Mouse (Mus musculus) forebrain, embryonic 13.5 days (tissue): ENCODE measurements around the gene Tcp1. TPM values are rescaled to one million over a fixed set of nuclear protein-coding genes. Genes with fewer than 3 reads are reported as not detected.
"Not testable (repeated sequence)": the region's sequence is repeated elsewhere in the genome, so short reads cannot be mapped to it uniquely, and the experiment has no call there.

Experiments
- ATAC-seq: fragments of 200-750 bp; cut with Nextera tagmentation; 2 replicates; pipeline ENCODE4 v1.8.0; 2017
- H3K27ac ChIP-seq: fragments of 300-500 bp; sonication (generic); 2 replicates; pipeline ENCODE4 v1.5.1; 2015; ENCODE audit warnings: inconsistent platforms, mild to moderate bottlenecking, moderate library complexity
- H3K27me3 ChIP-seq: fragments of 300-500 bp; sonication (generic); 2 replicates; pipeline ENCODE4 v1.6.1; 2015; ENCODE audit warnings: mild to moderate bottlenecking, inconsistent platforms
- H3K36me3 ChIP-seq: fragments of 300-500 bp; sonication (generic); 2 replicates; pipeline ENCODE4 v1.6.1; 2015; ENCODE audit warnings: mild to moderate bottlenecking, inconsistent platforms; ENCODE audit not compliant: poor library complexity, severe bottlenecking
- H3K4me1 ChIP-seq: fragments of 300-500 bp; sonication (generic); 2 replicates; pipeline ENCODE4 v1.6.1; 2015; ENCODE audit warnings: inconsistent platforms
- H3K4me2 ChIP-seq: fragments of 300-500 bp; sonication (generic); 2 replicates; pipeline ENCODE4 v1.6.1; 2015; ENCODE audit warnings: inconsistent platforms, mild to moderate bottlenecking, moderate library complexity
- H3K4me3 ChIP-seq: fragments of 300-500 bp; sonication (generic); 2 replicates; pipeline ENCODE4 v1.5.1; 2015; ENCODE audit warnings: mild to moderate bottlenecking, inconsistent platforms
- H3K9ac ChIP-seq: fragments of 300-500 bp; sonication (generic); 2 replicates; pipeline ENCODE4 v1.6.1; 2015; ENCODE audit warnings: mild to moderate bottlenecking, inconsistent platforms
- H3K9me3 ChIP-seq: fragments of 300-500 bp; sonication (generic); replicated peaks from 2 replicates; pipeline ENCODE4 v1.6.1; 2016; ENCODE audit warnings: inconsistent platforms
- WGBS: fragments of 180-500 bp; shearing (Covaris S2); methylation state at CpG from one replicate; pipeline ENCODE4 v1.1.7; 2015; 5-methylcytosine and 5-hydroxymethylcytosine counted together
- polyA plus RNA-seq: library from polyadenylated mRNA; unstranded; fragments of >200 nt; fragmentation: Nextera tagmentation; extraction: Ambion mirVana; gene quantifications from 2 replicates; pipeline ENCODE4 v1.2.1, GENCODE M21; 2015

Tcp1 gene
- polyA plus RNA-seq, 1 experiment from 2014 or later: 497 TPM

DNA sequence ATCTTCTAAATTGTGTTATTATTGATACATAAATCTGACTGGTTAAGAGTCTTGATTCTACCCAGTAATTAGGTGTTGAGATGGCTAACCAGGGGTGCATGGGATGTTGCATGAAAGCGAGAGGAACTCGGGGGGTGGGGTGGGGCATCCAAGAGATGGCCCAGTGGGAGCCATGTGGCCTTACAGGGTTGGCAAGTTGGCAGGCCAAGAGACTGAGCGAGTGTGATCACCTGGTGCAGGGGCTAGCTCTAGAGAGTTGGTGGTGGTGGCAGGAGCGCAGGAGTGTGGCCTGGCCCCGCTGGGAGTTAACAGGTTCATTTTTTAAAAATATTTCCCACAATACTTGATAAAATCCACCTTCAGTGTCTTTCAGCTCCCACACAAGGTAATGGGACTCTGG is 17.8 kb upstream of the Tcp1 start:
- no peak overlapping the region for H3K4me2 ChIP-seq
- H3K36me3 ChIP-seq: peaks cover 26% of the 10 kb centered on the region
- peak overlapping the region; percentile 16; the same call in 1 of the 2 replicates for H3K27ac ChIP-seq
- no peak overlapping the region for H3K4me3 ChIP-seq
- no peaks in the 10 kb centered on the region for H3K4me1 ChIP-seq
- H3K9me3 ChIP-seq: no peaks in the 10 kb centered on the region
- 83% methylated on average over 5 of the region's 5 CpGs for WGBS
- H3K27me3 ChIP-seq: no peaks in the 10 kb centered on the region
- ATAC-seq: peak; percentile 68; the same call in 1 of the 2 replicates
- H3K9ac ChIP-seq: no peak overlapping the region

DNA sequence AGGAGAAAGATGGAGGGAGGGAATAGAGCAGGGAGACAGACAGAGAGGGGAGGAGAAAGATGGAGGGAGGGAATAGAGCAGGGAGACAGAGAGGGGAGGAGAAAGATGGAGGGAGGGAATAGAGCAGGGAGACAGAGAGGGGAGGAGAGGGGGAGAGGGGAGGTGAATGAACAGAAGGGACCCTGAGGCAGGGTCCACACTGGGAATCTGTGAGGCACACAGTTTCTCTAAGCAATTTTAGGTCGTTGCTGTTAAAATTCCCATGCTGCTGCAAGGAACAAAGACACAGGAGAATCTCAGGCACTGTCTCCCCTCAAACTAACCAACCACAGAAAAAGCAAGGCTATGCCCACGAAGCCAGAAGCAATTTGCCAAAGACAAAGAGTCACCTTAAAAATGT is 16.9 kb upstream of the Tcp1 start:
- Histone ChIP-seq H3K27ac (peak overlapping the region; percentile 78), H3K36me3 (peaks cover 30% of the 10 kb centered on the region)
- ATAC-seq: peak; percentile 69
- H3K27me3 ChIP-seq, H3K9ac ChIP-seq, H3K4me2 ChIP-seq, H3K4me3 ChIP-seq, H3K4me1 ChIP-seq, H3K9me3 ChIP-seq: not testable (repeated sequence)
- 37% methylated on average over 2 of the region's 2 CpGs for WGBS

DNA sequence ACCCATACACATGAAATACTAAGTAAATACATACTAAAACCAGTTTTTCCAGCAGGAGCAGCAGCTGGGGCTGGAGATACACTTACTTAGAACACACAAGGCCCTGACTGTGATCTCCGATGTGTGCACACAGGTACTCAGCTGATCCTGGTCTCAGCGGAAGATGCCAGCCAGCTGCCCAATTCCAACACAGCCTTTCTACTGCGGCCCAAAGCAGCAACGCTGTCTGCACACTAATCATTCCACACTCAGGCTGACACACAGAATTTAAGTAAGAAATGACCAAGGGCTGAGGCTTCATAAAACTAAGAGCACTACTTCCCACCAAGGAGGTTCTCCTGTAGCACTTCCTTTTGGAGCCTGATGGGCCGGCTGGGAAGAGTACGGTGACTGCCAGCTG is 13.2 kb upstream of the Tcp1 start:
- no peaks in the 10 kb centered on the region for H3K9me3 ChIP-seq
- peaks cover 12% of the 10 kb centered on the region for H3K4me1 ChIP-seq
- no peak overlapping the region for H3K4me2 ChIP-seq
- no peak overlapping the region for H3K9ac ChIP-seq
- H3K27ac ChIP-seq: no peak overlapping the region
- H3K4me3 ChIP-seq: no peak overlapping the region
- H3K27me3 ChIP-seq: no peaks in the 10 kb centered on the region
- WGBS: 96% methylated on average over 6 of the region's 6 CpGs
- ATAC-seq: no peak
- peaks cover 51% of the 10 kb centered on the region for H3K36me3 ChIP-seq

DNA sequence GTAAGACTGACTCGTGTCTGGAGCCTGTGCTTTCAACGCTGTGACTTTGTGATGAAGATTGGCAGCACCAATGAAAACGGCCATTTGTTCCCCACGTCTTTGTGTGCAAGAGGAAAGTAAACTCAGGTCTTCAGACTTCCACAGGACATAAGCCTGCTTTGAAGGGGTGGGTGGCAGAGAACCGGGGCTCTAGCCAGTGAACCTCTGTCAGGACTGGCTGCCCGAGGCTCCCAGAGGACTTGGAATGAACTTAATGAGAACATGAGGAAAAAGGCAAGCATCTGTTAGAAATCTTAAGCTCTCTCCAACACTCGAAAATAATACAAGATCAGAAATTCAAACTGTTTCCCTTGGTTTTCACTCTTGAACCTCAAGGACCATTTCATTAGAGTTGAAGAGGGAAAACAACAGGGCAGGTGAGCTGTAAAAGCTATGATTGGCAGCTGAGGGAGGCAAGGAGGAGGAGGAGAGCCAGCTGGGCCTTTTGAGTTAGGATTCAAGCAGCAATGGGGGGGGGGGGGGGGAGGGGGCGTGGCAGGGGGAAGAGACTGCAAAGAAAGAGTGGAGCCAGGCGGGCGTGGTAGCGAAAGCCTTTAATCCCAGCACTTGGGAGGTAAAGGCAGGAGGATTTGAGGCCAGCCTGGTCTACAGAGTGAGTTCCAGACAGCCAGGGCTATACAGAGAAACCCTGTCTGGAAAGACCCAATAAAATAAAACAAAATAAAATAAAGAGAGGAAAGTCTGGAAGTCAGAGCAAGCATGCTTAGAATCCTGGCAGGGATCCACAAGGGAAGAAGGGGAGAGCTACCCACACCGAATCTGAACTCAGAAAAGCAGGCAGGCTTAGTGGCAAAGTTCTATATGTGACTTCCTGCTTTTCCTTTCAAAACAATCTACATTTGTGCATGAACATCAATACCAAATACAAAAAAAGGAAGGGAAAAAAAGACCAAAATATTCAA is 11.8 kb upstream of the Tcp1 start:
- Histone ChIP-seq H3K9me3 (no peaks in the 10 kb centered on the region), H3K36me3 (peaks cover 51% of the 10 kb centered on the region), H3K27me3 (no peaks in the 10 kb centered on the region), H3K4me3 (no peak overlapping the region), H3K9ac (peak overlapping the region; percentile 26; the same call in 1 of the 2 replicates), H3K4me2 (peak overlapping the region; percentile 9; the same call in 1 of the 2 replicates), H3K27ac (peak overlapping the region; percentile 83), H3K4me1 (peaks cover 12% of the 10 kb centered on the region)
- WGBS: 8% methylated on average over 12 of the region's 12 CpGs
- peak; percentile 63 for ATAC-seq

DNA sequence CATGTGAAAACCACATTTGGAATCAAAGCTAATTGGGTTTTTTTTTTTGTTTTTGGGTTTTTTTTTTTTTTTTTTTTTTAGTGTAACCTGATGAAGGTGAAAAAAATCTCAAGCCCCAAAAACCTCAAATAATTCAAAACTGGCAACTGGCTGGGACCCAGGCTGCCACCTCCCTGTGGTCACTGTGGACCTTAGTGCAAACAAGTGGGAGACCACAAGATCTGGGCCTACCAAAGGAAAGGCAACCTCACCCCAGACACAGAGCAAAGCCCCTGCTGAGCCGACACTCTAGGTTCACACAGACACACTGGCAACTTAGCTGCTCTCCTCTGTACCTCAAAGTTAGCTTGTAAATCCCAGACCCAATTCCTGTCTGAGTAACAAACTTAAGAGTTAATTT is 11.2 kb upstream of the Tcp1 start:
- H3K27ac ChIP-seq: no peak overlapping the region
- 77% methylated on average over 1 of the region's 1 CpGs for WGBS

DNA sequence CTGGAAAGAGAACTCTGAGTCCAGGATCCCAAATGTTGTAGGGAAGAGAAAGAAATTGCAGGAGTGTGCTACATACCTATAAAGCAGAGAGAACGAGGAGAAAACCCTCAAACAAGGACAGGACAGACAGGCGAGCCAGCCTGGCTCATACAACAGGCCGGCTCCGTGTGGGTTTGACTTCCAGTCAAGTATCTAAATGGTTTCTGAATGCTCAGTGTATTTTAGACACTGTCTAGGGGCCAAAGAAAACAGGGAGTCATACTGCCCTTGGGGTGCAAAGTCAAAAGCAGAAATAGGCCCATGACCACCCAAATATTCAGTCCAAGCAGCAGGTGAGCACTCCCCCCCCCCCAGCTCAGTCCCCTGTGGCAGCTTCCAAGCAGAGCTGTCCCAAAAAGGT is 9.7 kb upstream of the Tcp1 start:
- peaks cover 12% of the 10 kb centered on the region for H3K4me1 ChIP-seq
- 87% methylated on average over 4 of the region's 4 CpGs for WGBS
- no peak overlapping the region for H3K27ac ChIP-seq
- H3K36me3 ChIP-seq: peaks cover 51% of the 10 kb centered on the region
- H3K9me3 ChIP-seq: no peaks in the 10 kb centered on the region
- H3K4me2 ChIP-seq: no peak overlapping the region
- H3K4me3 ChIP-seq: no peak overlapping the region
- ATAC-seq: no peak
- no peak overlapping the region for H3K9ac ChIP-seq
- H3K27me3 ChIP-seq: no peaks in the 10 kb centered on the region

More for the DNA sequence above, 11.2 kb upstream of the Tcp1 start:
- no peak for ATAC-seq
- no peak overlapping the region for H3K4me2 ChIP-seq
- H3K36me3 ChIP-seq: peaks cover 48% of the 10 kb centered on the region
- no peak overlapping the region for H3K4me3 ChIP-seq
- H3K9me3 ChIP-seq: no peaks in the 10 kb centered on the region
- H3K27me3 ChIP-seq: no peaks in the 10 kb centered on the region
- no peak overlapping the region for H3K9ac ChIP-seq
- peaks cover 12% of the 10 kb centered on the region for H3K4me1 ChIP-seq

DNA sequence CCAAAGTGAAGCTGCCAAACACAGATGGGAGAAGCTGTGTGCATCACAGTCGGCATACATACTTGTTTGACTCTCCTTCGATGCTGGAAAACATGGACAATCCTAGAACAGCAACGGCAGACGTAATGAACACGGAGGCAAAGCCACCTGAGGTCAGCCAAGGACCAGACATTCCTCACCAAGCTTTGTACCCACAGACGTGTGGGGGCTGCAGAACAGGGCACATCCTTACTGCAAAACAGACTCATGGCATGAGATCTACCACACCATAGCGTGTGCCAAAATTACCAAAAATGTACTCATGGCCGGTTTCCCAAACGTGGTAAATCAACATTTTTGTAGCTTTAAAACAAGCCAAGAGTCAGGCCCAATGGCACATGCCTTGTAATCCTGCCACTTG is 9.1 kb upstream of the Tcp1 start:
- Histone ChIP-seq H3K4me1 (peaks cover 12% of the 10 kb centered on the region), H3K4me2 (no peak overlapping the region), H3K36me3 (peaks cover 56% of the 10 kb centered on the region), H3K27ac (no peak overlapping the region), H3K9ac (no peak overlapping the region), H3K27me3 (no peaks in the 10 kb centered on the region), H3K9me3 (no peaks in the 10 kb centered on the region), H3K4me3 (no peak overlapping the region)
- 93% methylated on average over 9 of the region's 9 CpGs for WGBS
- ATAC-seq: no peak

DNA sequence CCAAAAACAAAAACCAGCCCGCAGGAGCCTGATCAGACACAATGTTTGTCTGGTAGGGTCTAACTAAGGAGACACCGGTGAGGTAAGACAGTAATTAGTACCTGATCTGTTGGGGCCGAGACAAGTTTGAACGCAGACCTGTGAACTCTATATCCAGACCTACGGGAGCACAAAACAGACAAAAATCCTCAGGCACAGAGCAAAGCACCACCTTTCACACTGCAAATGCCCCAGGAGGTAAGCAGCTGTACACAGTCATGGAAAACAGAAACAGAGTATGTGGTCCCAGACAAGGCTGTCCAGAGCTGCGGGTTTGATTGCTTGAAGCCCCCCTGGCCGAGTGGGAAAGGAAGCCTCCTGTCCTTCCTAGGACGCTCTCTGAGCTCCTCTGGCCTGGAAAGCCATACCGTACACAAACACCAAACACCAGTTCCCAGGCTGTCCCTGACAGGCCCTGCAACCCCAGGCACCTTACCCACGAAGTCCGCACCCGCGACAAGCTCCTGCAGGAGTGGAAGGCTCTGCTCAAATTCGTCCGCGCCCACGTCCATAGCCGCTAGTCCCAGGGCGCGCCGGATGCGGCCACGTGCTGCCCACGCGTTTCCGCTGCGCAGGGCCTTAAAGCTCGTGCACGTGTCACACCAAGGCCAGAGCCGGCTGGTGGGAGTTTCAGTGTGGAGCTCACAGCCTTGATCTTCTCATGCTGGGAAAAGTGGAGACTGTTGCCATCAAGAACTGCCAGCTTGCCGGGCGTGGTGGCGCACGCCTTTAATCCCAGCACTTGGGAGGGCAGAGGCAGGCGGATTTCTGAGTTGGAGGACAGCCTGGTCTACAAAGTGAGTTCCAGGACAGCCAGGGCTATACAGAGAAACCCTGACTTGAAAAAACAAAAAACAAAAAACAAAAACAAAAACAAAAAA is 5.9 kb upstream of the Tcp1 start, which contains the start of gene Pnldc1:
Gene Pnldc1, minus strand, starts transcription at position 870 of the 920 bp plus-strand sequence.
- no peak within 1 kb of the TSS for H3K27ac ChIP-seq
- no peak within 1 kb of the TSS for H3K9ac ChIP-seq
- no peaks in the 10 kb centered on the region for H3K27me3 ChIP-seq
- no peak within 1 kb of the TSS for H3K4me2 ChIP-seq
- H3K4me3 ChIP-seq: no peak within 1 kb of the TSS
- H3K4me1 ChIP-seq: no peaks in the 10 kb centered on the region
- WGBS: 86% methylated on average over 35 of the region's 35 CpGs
- no peak for ATAC-seq
- H3K9me3 ChIP-seq: no peaks in the 10 kb centered on the region
- H3K36me3 ChIP-seq: peaks cover 67% of the 10 kb centered on the region

DNA sequence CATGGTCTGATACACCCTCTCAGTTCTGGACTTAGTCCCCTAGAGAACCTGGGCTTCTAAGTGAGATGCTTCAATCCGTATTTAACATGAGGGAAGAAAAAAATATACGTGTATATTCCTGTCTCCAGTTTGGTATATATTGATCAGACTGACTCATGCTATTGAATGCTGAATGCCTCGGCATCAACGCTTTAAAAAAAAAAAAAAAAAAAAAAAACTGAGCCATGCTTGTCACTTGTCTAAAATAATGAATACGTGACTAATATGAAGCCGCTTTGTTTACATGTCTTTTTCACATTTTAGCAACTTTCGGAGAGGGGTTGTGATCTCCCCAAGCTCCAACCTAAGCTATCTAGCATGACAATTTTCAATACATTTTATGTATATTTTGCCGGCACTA is 5.1 kb upstream of the Tcp1 start:
- Histone ChIP-seq H3K4me1 (peaks cover 8% of the 10 kb centered on the region), H3K9ac (no peak overlapping the region), H3K4me2 (no peak overlapping the region), H3K27ac (no peak overlapping the region), H3K4me3 (no peak overlapping the region), H3K27me3 (no peaks in the 10 kb centered on the region), H3K36me3 (peaks cover 60% of the 10 kb centered on the region), H3K9me3 (no peaks in the 10 kb centered on the region)
- WGBS: 87% methylated on average over 8 of the region's 8 CpGs
- no peak for ATAC-seq

DNA sequence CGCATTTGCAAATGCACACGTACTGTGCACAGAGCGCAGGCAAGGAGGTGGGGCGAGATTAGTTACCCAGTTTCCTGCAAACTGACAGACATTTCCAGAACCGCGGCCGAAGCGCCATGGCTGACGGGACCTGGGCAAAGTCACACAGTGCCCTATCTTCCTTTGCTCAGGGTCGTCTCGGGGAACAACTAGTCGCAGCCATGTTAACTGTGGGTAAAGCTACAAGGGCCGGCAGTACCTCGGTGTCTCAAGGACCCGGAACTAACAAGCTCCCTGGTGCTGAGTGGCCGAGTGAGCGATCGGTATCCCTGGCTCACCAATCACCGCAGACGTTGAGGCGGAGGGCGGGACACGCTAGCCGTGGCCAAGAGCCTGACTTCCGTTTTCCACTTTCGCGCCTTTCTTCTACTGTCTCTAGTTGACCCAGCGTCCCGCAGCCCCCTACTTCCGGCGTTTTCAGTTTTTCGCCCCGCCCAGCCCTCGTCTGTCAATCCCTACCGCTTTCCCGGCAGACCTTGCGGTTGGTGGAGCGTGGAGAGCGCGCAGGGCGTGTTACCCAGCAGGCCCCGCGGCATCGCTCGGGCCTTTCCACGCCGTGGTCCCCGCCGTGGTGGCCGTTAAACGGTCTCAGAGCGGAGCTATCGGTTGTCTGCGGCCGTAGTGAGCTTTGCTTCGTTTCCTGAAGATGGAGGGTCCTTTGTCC is 531 bp downstream of the Tcp1 start, which contains the start of gene Mrpl18:
Gene Mrpl18, minus strand, starts transcription at position 465 of the 703 bp plus-strand sequence.
- ATAC-seq: peak; percentile 99
- Histone ChIP-seq H3K4me1 (peaks cover 21% of the 10 kb centered on the region), H3K9ac (peak within 1 kb of the TSS; percentile 98), H3K36me3 (peaks cover 60% of the 10 kb centered on the region), H3K9me3 (no peaks in the 10 kb centered on the region), H3K4me2 (peak within 1 kb of the TSS; percentile 90), H3K27ac (peak within 1 kb of the TSS; percentile 79), H3K27me3 (no peaks in the 10 kb centered on the region), H3K4me3 (peak within 1 kb of the TSS; percentile 96)
- WGBS: under 1% methylated on average over 56 of the region's 56 CpGs

DNA sequence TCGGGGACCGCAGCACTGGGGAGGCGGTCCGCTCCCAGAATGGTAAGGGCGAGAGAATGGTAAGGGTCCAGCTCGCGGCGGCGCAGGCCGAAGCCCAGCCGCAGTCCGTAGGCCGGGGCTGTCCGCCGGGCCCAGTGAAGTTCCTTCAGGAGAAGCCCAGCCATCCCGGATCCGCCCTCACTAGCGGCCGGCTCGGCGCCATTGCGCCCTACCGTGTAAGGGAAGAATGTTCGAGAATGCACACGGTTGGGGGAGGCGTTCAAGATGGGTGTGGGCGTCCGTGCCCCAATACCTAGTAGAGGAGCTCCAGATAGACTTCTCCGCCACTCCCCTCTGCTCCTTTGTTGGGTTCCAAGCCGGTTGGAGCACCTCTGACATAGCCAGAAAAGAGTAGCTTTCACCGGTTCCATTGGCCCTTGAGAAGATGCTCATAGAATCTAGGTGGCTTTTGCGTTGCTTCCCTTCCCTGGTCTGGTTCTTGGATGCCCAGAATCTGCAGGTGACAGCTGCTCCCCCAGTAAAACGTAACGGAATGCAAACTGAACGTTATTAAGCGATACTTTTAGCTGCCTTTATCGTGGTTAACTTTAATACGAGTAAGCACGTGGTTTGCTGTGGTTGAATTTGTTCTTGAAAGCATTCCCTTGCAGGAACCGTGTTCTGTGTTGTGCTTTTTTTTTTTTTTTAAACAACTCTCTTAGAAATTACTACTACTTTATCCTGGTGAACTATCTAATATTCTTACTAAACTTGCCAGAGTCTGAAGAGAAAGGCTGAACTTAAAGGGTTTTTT is 1.3 kb downstream of the Tcp1 start:
- H3K4me3 ChIP-seq: peak overlapping the region; percentile 96
- H3K27me3 ChIP-seq: no peaks in the 10 kb centered on the region
- peak; percentile 57 for ATAC-seq
- no peaks in the 10 kb centered on the region for H3K9me3 ChIP-seq
- WGBS: under 1% methylated on average over 40 of the region's 40 CpGs
- H3K27ac ChIP-seq: peak overlapping the region; percentile 79
- peak overlapping the region; percentile 85 for H3K4me2 ChIP-seq
- peaks cover 58% of the 10 kb centered on the region for H3K36me3 ChIP-seq
- H3K4me1 ChIP-seq: peaks cover 21% of the 10 kb centered on the region
- H3K9ac ChIP-seq: peak overlapping the region; percentile 98
